Mouse (Mus musculus) liver, embryonic 15.5 days (tissue): ENCODE measurements at regions not wholly inside any gene's neighbourhood (a gene's known extent, or its start where the extent isn't known, plus 50 kb on each side); places are given as distances from the start of the nearest gene placed in this dataset.

Source experiments
- ATAC-seq: fragments of 200-750 bp; cut with Nextera tagmentation; 2 replicates; pipeline ENCODE4 v1.8.0; 2017; ENCODE audit warnings: moderate number of reproducible peaks, mild to moderate bottlenecking, moderate library complexity; ENCODE audit not compliant: insufficient read depth
- H3K27ac ChIP-seq: fragments of 300-500 bp; sonication (generic); replicated peaks from 2 replicates; pipeline ENCODE4 v1.5.1; 2015; ENCODE audit warnings: mild to moderate bottlenecking, inconsistent platforms
- H3K27me3 ChIP-seq: fragments of 300-500 bp; sonication (generic); 2 replicates; pipeline ENCODE4 v1.6.1; 2015; ENCODE audit warnings: mild to moderate bottlenecking, inconsistent platforms
- H3K36me3 ChIP-seq: fragments of 300-500 bp; sonication (generic); replicated peaks from 2 replicates; pipeline ENCODE4 v1.6.1; 2015; ENCODE audit warnings: moderate library complexity, mild to moderate bottlenecking, inconsistent platforms
- H3K4me1 ChIP-seq: fragments of 300-500 bp; sonication (generic); replicated peaks from 2 replicates; pipeline ENCODE4 v1.6.1; 2015; ENCODE audit warnings: inconsistent platforms
- H3K4me2 ChIP-seq: fragments of 300-500 bp; sonication (generic); 2 replicates; pipeline ENCODE4 v1.6.1; 2015; ENCODE audit warnings: moderate library complexity, mild to moderate bottlenecking, inconsistent platforms
- H3K4me3 ChIP-seq: fragments of 300-500 bp; sonication (generic); replicated peaks from 2 replicates; pipeline ENCODE4 v1.5.1; 2015; ENCODE audit warnings: mild to moderate bottlenecking, inconsistent platforms
- H3K9ac ChIP-seq: fragments of 300-500 bp; sonication (generic); 2 replicates; pipeline ENCODE4 v1.6.1; 2015; ENCODE audit warnings: moderate library complexity, mild to moderate bottlenecking, inconsistent platforms
- H3K9me3 ChIP-seq: fragments of 300-500 bp; sonication (generic); replicated peaks from 2 replicates; pipeline ENCODE4 v1.6.1; 2016; ENCODE audit warnings: inconsistent platforms
- WGBS: fragments of 180-500 bp; shearing (Covaris S2); methylation state at CpG from one replicate; pipeline ENCODE4 v1.1.7; 2015; ENCODE audit warnings: mixed read lengths; ENCODE audit not compliant: insufficient replicate concordance; 5-methylcytosine and 5-hydroxymethylcytosine counted together

DNA sequence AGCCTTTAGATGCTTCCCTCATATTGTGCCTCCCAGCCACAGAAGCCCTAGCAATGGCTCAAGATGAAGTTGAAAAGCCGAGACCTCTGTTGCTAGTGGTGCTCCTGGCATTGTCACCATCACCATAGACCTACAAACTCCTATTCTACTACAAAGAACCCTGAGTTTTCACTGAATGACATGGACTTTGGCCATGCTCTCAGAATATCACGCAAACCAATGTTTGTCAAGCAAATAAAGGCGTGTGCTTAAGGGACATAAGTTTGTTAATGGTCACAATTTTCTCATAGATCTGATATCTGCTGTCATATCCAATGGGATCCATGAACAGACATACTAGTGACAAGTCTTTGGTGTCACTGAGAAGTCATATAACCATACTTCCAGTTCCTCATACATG lies 123.8 kb upstream of the Cd180 start:
- no peak for ATAC-seq
- H3K9ac ChIP-seq = no peak overlapping the region
- no peaks in the 10 kb centered on the region for H3K36me3 ChIP-seq
- H3K27ac ChIP-seq = no peak overlapping the region
- no peak overlapping the region for H3K4me3 ChIP-seq
- H3K27me3 ChIP-seq = no peaks in the 10 kb centered on the region
- 48% methylated on average over 3 of the region's 3 CpGs for WGBS
- H3K4me2 ChIP-seq = no peak overlapping the region
- H3K9me3 ChIP-seq = no peaks in the 10 kb centered on the region
- no peaks in the 10 kb centered on the region for H3K4me1 ChIP-seq

DNA sequence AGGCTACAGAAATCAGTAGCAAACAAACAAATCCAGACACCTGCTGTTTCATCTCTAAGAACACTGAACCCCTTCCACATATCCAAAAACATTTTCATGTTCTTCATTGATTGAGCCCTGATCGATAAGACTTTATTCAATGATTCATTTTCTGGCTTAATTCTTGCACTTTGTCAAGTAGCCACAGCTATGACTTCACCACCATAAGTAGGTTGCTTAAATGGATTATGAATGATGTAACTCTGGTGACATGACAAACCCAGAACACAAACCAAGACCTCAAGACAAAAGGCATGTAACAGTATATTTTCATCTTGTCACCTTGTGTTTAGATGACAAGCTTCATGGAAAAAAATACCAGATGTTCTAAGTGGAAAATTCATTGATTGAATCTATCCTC lies 123.1 kb upstream of the Cd180 start:
- Histone ChIP-seq H3K4me2 (no peak overlapping the region), H3K4me3 (no peak overlapping the region), H3K36me3 (no peaks in the 10 kb centered on the region), H3K9ac (no peak overlapping the region), H3K27ac (no peak overlapping the region), H3K27me3 (no peaks in the 10 kb centered on the region), H3K4me1 (no peaks in the 10 kb centered on the region), H3K9me3 (no peaks in the 10 kb centered on the region)
- WGBS = 67% methylated on average over 1 of the region's 1 CpGs
- ATAC-seq = no peak

- Histone ChIP-seq H3K4me3 (no peak overlapping the region), H3K4me1 (no peaks in the 10 kb centered on the region), H3K27me3 (no peaks in the 10 kb centered on the region), H3K36me3 (no peaks in the 10 kb centered on the region), H3K27ac (no peak overlapping the region), H3K9ac (no peak overlapping the region), H3K9me3 (no peaks in the 10 kb centered on the region), H3K4me2 (no peak overlapping the region)
- 52% methylated on average over 5 of the region's 5 CpGs for WGBS
- ATAC-seq = no peak
These were observed 120.0 kb upstream of the Cd180 start for GRCm38 (mm10) chr13:102573286-102573921.

DNA sequence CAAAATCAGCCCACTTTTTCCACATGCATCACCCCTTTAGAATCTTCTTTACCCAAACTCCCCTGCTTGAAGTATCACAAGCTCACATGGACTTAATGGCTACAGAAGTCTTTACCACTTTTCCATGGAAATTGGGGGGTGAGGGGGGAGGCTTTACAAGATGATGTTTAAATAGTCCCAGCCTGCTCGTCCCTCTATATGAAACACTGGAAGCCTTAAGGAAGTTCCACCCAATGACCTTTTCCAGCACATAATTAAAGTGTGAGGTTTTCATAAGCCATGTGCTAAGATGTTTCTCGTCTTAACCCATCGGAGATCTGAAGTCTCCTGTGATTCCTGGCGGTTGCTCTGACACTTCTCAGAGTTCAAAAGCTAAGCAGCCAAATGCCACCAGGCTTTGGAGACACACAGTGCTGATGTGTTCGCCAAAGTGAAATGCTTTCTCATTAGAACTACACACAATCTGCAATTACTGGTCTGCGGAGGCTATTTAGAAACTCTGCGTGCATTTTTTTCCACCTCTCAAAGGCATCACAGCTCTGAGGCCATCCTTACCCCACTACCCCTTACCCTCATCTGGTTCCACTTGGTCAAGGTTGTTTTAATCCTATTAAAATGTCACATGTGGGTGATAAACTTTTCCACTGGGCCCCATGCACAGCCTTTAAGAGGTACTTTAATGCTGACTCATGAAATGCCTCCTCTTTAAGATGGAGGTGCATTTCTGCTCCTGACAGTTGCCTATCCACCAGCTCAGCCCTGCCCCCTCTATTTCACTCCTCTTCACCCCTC lies 116.3 kb upstream of the Cd180 start:
- WGBS = 70% methylated on average over 7 of the region's 7 CpGs
- Histone ChIP-seq H3K36me3 (no peaks in the 10 kb centered on the region), H3K9ac (no peak overlapping the region), H3K9me3 (no peaks in the 10 kb centered on the region), H3K27ac (no peak overlapping the region), H3K27me3 (no peaks in the 10 kb centered on the region), H3K4me1 (no peaks in the 10 kb centered on the region), H3K4me3 (no peak overlapping the region), H3K4me2 (no peak overlapping the region)
- ATAC-seq = no peak

GRCm38 (mm10) chr13:102578811-102579210 lies 114.5 kb upstream of the Cd180 start:
- Histone ChIP-seq H3K27ac (no peak overlapping the region), H3K4me2 (no peak overlapping the region), H3K4me3 (no peak overlapping the region), H3K9ac (no peak overlapping the region), H3K9me3 (no peaks in the 10 kb centered on the region), H3K36me3 (no peaks in the 10 kb centered on the region), H3K27me3 (no peaks in the 10 kb centered on the region), H3K4me1 (no peaks in the 10 kb centered on the region)
- 36% methylated on average over 2 of the region's 2 CpGs for WGBS
- ATAC-seq = no peak

- Histone ChIP-seq H3K4me3 (no peak overlapping the region), H3K9ac (no peak overlapping the region), H3K4me2 (no peak overlapping the region), H3K9me3 (no peaks in the 10 kb centered on the region), H3K27ac (no peak overlapping the region), H3K4me1 (no peaks in the 10 kb centered on the region), H3K27me3 (no peaks in the 10 kb centered on the region), H3K36me3 (no peaks in the 10 kb centered on the region)
- WGBS = 52% methylated on average over 3 of the region's 3 CpGs
- ATAC-seq = no peak
These were observed 113.7 kb upstream of the Cd180 start for GRCm38 (mm10) chr13:102579638-102580037.

- Histone ChIP-seq H3K4me1 (no peaks in the 10 kb centered on the region), H3K9ac (no peak overlapping the region), H3K27me3 (no peaks in the 10 kb centered on the region), H3K4me2 (no peak overlapping the region), H3K9me3 (no peaks in the 10 kb centered on the region), H3K36me3 (no peaks in the 10 kb centered on the region), H3K27ac (no peak overlapping the region), H3K4me3 (no peak overlapping the region)
- 55% methylated on average over 12 of the region's 12 CpGs for WGBS
- no peak for ATAC-seq
These were observed 109.2 kb upstream of the Cd180 start for GRCm38 (mm10) chr13:102583984-102584645.

GRCm38 (mm10) chr13:102586215-102586614 lies 107.1 kb upstream of the Cd180 start:
- Histone ChIP-seq H3K9me3 (no peaks in the 10 kb centered on the region), H3K4me1 (no peaks in the 10 kb centered on the region), H3K27ac (no peak overlapping the region), H3K4me2 (no peak overlapping the region), H3K4me3 (no peak overlapping the region), H3K36me3 (no peaks in the 10 kb centered on the region), H3K9ac (no peak overlapping the region), H3K27me3 (no peaks in the 10 kb centered on the region)
- 53% methylated on average over 5 of the region's 6 CpGs for WGBS
- no peak for ATAC-seq

DNA sequence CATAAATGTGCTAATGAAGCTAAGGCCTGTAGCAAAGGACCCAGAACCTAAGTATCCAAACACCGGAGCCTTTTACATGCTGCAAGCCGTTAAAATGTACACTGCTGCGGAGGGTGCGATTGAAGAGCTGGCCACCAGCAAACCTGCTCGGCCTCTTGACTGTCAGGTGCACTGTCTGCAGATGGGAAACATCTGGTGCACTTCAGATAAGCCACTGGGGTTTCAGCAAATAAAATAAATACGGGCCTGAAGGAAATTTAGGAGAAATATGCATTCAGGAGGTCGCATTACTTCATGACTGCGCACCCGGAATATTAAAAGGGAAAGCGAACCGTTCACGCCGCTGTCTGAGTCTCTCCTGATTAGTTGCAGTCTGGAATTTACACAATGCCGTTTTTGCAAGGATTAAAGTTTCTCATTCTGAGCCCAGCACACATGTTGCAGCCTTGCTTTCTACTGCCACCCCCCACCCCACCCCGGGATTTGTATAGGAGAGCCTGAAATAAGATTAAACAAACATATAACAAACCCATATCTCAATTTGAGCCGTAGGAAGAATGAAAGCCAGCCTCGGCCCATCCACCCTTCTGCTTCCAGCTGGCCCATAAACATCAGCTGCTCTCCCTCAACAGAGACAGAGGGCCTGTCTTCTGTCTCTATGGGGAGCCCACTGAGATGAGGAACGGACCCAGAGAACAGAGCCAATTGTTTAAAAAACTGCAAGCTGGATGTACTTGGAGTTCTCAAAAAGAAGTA lies 103.5 kb upstream of the Cd180 start:
- Histone ChIP-seq H3K27me3 (no peaks in the 10 kb centered on the region), H3K36me3 (no peaks in the 10 kb centered on the region), H3K4me2 (no peak overlapping the region), H3K9ac (no peak overlapping the region), H3K4me1 (no peaks in the 10 kb centered on the region), H3K9me3 (no peaks in the 10 kb centered on the region), H3K27ac (no peak overlapping the region), H3K4me3 (no peak overlapping the region)
- ATAC-seq = no peak
- WGBS = 67% methylated on average over 18 of the region's 18 CpGs

- no peak overlapping the region for H3K27ac ChIP-seq
- no peak overlapping the region for H3K4me2 ChIP-seq
- no peaks in the 10 kb centered on the region for H3K9me3 ChIP-seq
- H3K9ac ChIP-seq = no peak overlapping the region
- 55% methylated on average over 4 of the region's 4 CpGs for WGBS
- H3K4me3 ChIP-seq = no peak overlapping the region
- H3K36me3 ChIP-seq = no peaks in the 10 kb centered on the region
- no peak for ATAC-seq
- H3K4me1 ChIP-seq = no peaks in the 10 kb centered on the region
- H3K27me3 ChIP-seq = no peaks in the 10 kb centered on the region
These were observed 101.4 kb upstream of the Cd180 start for GRCm38 (mm10) chr13:102591803-102592537.
